Mouse (Mus musculus) brain, embryonic 14.5 days (tissue): ENCODE measurements around the gene Usp26.

ENCODE experiments used
- CTCF ChIP-seq: fragments of 200-500 bp; IDR thresholded peaks from 2 replicates; pipeline ENCODE4 v1.5.1; 2012; ENCODE audit warnings: inconsistent platforms, mild to moderate bottlenecking, moderate library complexity, borderline replicate concordance; ENCODE audit not compliant: insufficient read depth, insufficient read length; ENCODE audit errors: extremely low read depth
- POLR2A ChIP-seq: fragments of 200-500 bp; IDR thresholded peaks from 2 replicates; pipeline ENCODE4 v1.6.1; 2012; ENCODE audit warnings: mild to moderate bottlenecking, inconsistent platforms, borderline replicate concordance; ENCODE audit not compliant: poor library complexity, insufficient read depth, insufficient read length, severe bottlenecking; ENCODE audit errors: extremely low read depth

DNA sequence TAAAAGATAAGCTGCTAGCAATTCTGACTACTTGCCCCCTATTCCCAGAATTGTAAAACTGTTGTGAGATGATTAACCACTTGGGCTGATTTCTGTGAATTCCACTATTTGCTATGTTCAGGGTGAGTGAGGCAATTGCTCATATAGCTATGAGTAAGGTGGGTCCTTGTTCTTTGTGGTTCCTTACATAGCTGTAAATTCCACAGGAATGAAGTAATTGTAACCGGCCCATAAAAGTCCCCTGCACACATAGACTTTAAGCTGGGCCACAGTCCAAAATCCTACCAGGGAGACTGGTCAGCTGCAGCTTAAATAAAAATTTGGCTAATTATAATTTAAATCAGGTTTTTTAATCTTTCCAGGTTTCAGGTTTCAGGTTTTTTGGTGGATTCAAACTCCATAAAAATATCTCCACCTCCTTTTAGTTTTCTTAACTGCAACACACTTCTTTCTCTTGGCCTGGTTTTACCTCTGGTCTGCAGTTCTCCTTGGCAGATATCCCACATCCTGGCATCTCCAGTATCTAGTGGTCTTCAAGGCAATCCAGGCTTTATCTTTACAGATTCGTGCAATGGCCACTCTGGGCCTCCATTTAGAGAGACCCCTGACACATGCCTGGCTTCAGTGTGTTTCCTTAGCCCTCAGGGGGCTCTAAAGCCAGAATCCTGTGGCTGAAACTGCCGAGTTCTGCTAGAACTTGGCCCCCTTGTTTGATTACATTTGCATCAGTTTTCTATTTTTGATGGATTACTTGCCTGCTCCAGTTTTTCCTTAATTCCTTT is 13.6 kb upstream of the Usp26 start:
- TF ChIP-seq POLR2A (no peak), CTCF (no peak)
